Mouse (Mus musculus) midbrain, embryonic 14.5 days (tissue): ENCODE results near the gene Tnfaip8l3. TPM values are rescaled to one million over a fixed set of nuclear protein-coding genes. Genes with fewer than 3 reads are reported as not detected.

Experiments used
- ATAC-seq: fragments of 200-750 bp; cut with Nextera tagmentation; 2 replicates; pipeline ENCODE4 v1.8.0; 2017; ENCODE audit warnings: moderate number of reproducible peaks, moderate library complexity; ENCODE audit not compliant: low FRiP score, low TSS enrichment
- DNase-seq: peaks from one replicate; pipeline ENCODE4 v3.0.0-alpha.2; 2015
- H3K27ac ChIP-seq: fragments of 300-500 bp; sonication (generic); replicated peaks from 2 replicates; pipeline ENCODE4 v1.5.1; 2014; ENCODE audit warnings: mild to moderate bottlenecking, low read depth, low read length, moderate library complexity
- H3K27me3 ChIP-seq: fragments of 300-500 bp; sonication (generic); 2 replicates; pipeline ENCODE4 v1.6.1; 2014; ENCODE audit warnings: low read length, control low read depth, mixed read lengths; ENCODE audit not compliant: control insufficient read depth, insufficient read depth
- H3K36me3 ChIP-seq: fragments of 300-500 bp; sonication (generic); 2 replicates; pipeline ENCODE4 v1.6.1; 2014; ENCODE audit warnings: low read length, control low read depth; ENCODE audit not compliant: control insufficient read depth, insufficient read depth
- H3K4me1 ChIP-seq: fragments of 300-500 bp; sonication (generic); 2 replicates; pipeline ENCODE4 v1.6.1; 2014; ENCODE audit warnings: mild to moderate bottlenecking, antibody characterized with exemption, low read length, control low read depth; ENCODE audit not compliant: control insufficient read depth, insufficient read depth
- H3K4me2 ChIP-seq: fragments of 300-500 bp; sonication (generic); 2 replicates; pipeline ENCODE4 v1.6.1; 2014; ENCODE audit warnings: mild to moderate bottlenecking, low read length, moderate library complexity
- H3K4me3 ChIP-seq: fragments of 300-500 bp; sonication (generic); replicated peaks from 2 replicates; pipeline ENCODE4 v1.5.1; 2014; ENCODE audit warnings: low read depth, low read length
- H3K9ac ChIP-seq: fragments of 300-500 bp; sonication (generic); replicated peaks from 2 replicates; pipeline ENCODE4 v1.6.1; 2014; ENCODE audit warnings: mild to moderate bottlenecking, low read length, moderate library complexity
- H3K9me3 ChIP-seq: fragments of 300-500 bp; sonication (generic); 2 replicates; pipeline ENCODE4 v1.6.1; 2016; ENCODE audit warnings: low read length, control low read depth, mixed read lengths; ENCODE audit not compliant: control insufficient read depth
- WGBS: fragments of 180-500 bp; shearing (Covaris S2); extraction: QIAGEN DNeasy Blood & Tissue Kit; methylation state at CpG from one replicate; pipeline ENCODE4 v1.1.7; 2014; 5-methylcytosine and 5-hydroxymethylcytosine counted together
- polyA plus RNA-seq: library from polyadenylated mRNA; unstranded; fragments of >200 nt; fragmentation: Nextera tagmentation; extraction: Ambion mirVana; gene quantifications from 2 replicates; pipeline ENCODE4 v1.2.1, GENCODE M21; 2014

Gene Tnfaip8l3
- polyA plus RNA-seq, 1 experiment from 2014 or later = 0.36 TPM

- DNase-seq (no peak), ATAC-seq (no peak)
- Histone ChIP-seq H3K9me3 (no peaks in the 10 kb centered on the region), H3K4me2 (peak overlapping the region; percentile 99), H3K27me3 (peaks cover 16% of the 10 kb centered on the region), H3K36me3 (no peaks in the 10 kb centered on the region), H3K9ac (no peak overlapping the region), H3K4me3 (no peak overlapping the region), H3K4me1 (peaks cover 17% of the 10 kb centered on the region), H3K27ac (no peak overlapping the region)
- 57% methylated on average over 5 of the region's 5 CpGs for WGBS
These were observed 1.0 kb upstream of the Tnfaip8l3 start for GRCm38 (mm10) chr9:54069204-54069603.

- DNase-seq (peak; percentile 80), ATAC-seq (peak; percentile 53)
- H3K4me3 ChIP-seq = peak overlapping the region; percentile 54
- no peak overlapping the region for H3K27ac ChIP-seq
- no peak overlapping the region for H3K9ac ChIP-seq
- H3K4me1 ChIP-seq = peaks cover 17% of the 10 kb centered on the region
- H3K36me3 ChIP-seq = no peaks in the 10 kb centered on the region
- peak overlapping the region; percentile 99 for H3K4me2 ChIP-seq
- H3K27me3 ChIP-seq = peaks cover 16% of the 10 kb centered on the region
- WGBS = 1% methylated on average over 11 of the region's 11 CpGs
- no peaks in the 10 kb centered on the region for H3K9me3 ChIP-seq
These were observed 589 bp upstream of the Tnfaip8l3 start for GRCm38 (mm10) chr9:54068777-54069176.

GRCm38 (mm10) chr9:54067642-54068031 lies 551 bp downstream of the Tnfaip8l3 start:
- no peak for ATAC-seq
- Histone ChIP-seq H3K4me1 (peaks cover 17% of the 10 kb centered on the region), H3K27me3 (peaks cover 16% of the 10 kb centered on the region), H3K36me3 (no peaks in the 10 kb centered on the region), H3K4me3 (peak overlapping the region; percentile 54), H3K4me2 (peak overlapping the region; percentile 99), H3K9me3 (no peaks in the 10 kb centered on the region), H3K27ac (no peak overlapping the region), H3K9ac (peak overlapping the region; percentile 60)
- WGBS = 2% methylated on average over 16 of the region's 16 CpGs
- peak; percentile 26 for DNase-seq

- Histone ChIP-seq H3K36me3 (no peaks in the 10 kb centered on the region), H3K9me3 (no peaks in the 10 kb centered on the region), H3K4me1 (peaks cover 17% of the 10 kb centered on the region), H3K27me3 (peaks cover 16% of the 10 kb centered on the region), H3K9ac (no peak overlapping the region), H3K27ac (no peak overlapping the region), H3K4me2 (no peak overlapping the region), H3K4me3 (no peak overlapping the region)
- WGBS = 66% methylated on average over 3 of the region's 3 CpGs
- DNase-seq (peak; percentile 38), ATAC-seq (no peak)
These were observed 3.4 kb downstream of the Tnfaip8l3 start for GRCm38 (mm10) chr9:54064836-54065235.

DNA sequence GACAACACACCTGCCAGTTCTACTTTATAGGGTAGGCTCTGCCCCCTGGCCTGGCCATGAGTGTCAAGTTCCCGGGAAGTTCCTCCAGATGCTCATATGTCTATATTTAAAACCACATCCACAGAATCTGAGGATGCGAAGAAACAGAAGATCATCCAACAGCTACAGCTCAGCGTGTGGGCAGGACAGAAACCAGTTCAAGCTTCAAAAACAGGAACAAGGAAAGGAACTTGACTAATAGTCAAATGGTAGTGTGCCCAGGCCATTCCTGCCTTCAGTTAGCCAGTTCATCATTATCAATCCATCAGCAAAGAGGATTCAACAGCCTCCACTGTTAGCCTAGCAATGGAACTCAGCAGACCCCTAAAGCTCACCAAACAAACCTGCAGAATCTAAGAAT lies 4.5 kb downstream of the Tnfaip8l3 start:
- no peak for ATAC-seq
- H3K9ac ChIP-seq = no peak overlapping the region

DNA sequence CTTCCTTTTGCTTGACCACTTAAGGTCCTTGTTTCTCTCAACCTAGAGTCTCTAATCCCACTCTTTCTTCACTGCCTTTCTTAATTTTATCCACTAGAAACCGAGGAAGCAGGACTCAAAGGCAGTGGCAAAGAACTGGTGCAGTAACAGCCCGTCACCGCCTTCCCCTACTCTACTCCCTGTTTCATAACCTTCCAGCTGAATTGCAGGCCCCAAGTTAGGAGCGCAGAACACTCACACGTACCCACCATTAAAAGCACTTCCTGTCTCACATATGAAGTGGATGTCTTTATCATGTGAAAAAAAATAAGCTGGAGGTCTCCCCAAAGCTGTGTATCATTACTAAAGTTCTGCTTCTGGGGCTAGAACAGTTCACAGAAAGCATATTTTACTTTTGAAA lies 6.5 kb downstream of the Tnfaip8l3 start:
- no peak overlapping the region for H3K4me2 ChIP-seq
- DNase-seq = no peak
- WGBS = 83% methylated on average over 5 of the region's 5 CpGs
- no peaks in the 10 kb centered on the region for H3K36me3 ChIP-seq
- no peaks in the 10 kb centered on the region for H3K4me1 ChIP-seq
- no peak overlapping the region for H3K9ac ChIP-seq
- no peak for ATAC-seq
- no peak overlapping the region for H3K4me3 ChIP-seq
- no peak overlapping the region for H3K27ac ChIP-seq
- H3K27me3 ChIP-seq = 0 out of 2 replicates have a peak, but pooled peaks cover under 1% of the 10 kb centered on the region
- no peaks in the 10 kb centered on the region for H3K9me3 ChIP-seq

More for the DNA sequence above, 4.5 kb downstream of the Tnfaip8l3 start:
- H3K9me3 ChIP-seq = no peaks in the 10 kb centered on the region
- WGBS = 89% methylated on average over 3 of the region's 3 CpGs
- H3K4me3 ChIP-seq = no peak overlapping the region
- no peak overlapping the region for H3K27ac ChIP-seq
- no peaks in the 10 kb centered on the region for H3K36me3 ChIP-seq
- no peak overlapping the region for H3K4me2 ChIP-seq
- peaks cover 13% of the 10 kb centered on the region for H3K27me3 ChIP-seq
- DNase-seq = no peak
- peaks cover 10% of the 10 kb centered on the region for H3K4me1 ChIP-seq

DNA sequence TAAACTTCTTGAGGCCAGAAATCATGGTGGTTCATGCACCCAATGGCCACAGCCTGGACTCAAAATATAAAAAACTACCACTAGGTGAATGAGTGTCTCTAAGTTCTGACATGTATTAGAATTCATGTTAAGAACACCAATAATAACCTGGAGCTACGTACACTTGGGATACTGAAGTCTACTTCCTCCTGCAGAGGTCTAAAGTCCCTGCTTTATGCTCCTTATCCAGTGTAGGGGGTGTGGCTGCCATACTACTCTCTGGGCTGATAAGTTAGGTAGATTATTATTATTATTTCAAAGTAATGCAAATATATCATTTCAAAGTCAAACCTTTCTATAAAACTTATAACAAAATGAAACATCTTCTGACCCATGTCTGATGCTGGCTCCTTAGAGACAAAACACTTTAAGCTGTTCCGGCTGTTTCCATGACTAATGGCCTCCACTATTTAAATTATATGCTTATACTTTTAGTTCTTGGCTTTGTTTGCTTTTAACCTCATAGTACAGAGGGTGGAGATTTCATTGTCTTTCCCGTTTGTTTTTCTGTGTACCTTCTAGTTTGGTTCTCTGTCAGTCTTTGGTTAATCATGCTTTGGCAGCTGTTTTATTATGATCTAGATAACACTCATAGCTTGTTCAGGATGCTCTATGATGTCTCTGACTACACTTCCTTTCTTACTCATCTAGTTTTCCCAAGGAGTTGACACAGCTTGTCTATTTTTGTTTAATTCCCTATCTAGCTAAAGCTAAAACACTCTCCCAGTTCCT lies 16.7 kb downstream of the Tnfaip8l3 start:
- no peak for ATAC-seq
- H3K9me3 ChIP-seq = no peaks in the 10 kb centered on the region
- no peak for DNase-seq
- no peak overlapping the region for H3K4me2 ChIP-seq
- no peak overlapping the region for H3K9ac ChIP-seq
- H3K4me1 ChIP-seq = no peaks in the 10 kb centered on the region
- H3K4me3 ChIP-seq = no peak overlapping the region
- H3K27ac ChIP-seq = no peak overlapping the region
- WGBS = 85% methylated on average over 3 of the region's 3 CpGs
- no peaks in the 10 kb centered on the region for H3K36me3 ChIP-seq
- H3K27me3 ChIP-seq = no peaks in the 10 kb centered on the region

- WGBS = 80% methylated on average over 5 of the region's 5 CpGs
These were observed 19.2 kb downstream of the Tnfaip8l3 start for GRCm38 (mm10) chr9:54048978-54049377.

GRCm38 (mm10) chr9:54043067-54043466 lies 25.1 kb downstream of the Tnfaip8l3 start:
- 86% methylated on average over 5 of the region's 5 CpGs for WGBS
- Histone ChIP-seq H3K9ac (no peak overlapping the region), H3K27ac (no peak overlapping the region), H3K9me3 (no peaks in the 10 kb centered on the region), H3K4me1 (peaks cover 7% of the 10 kb centered on the region; the same call in 1 of the 2 replicates), H3K27me3 (no peaks in the 10 kb centered on the region), H3K4me2 (no peak overlapping the region), H3K36me3 (no peaks in the 10 kb centered on the region), H3K4me3 (no peak overlapping the region)
- ATAC-seq (no peak), DNase-seq (no peak)

More at GRCm38 (mm10) chr9:54048978-54049377, 19.2 kb downstream of the Tnfaip8l3 start:
- Histone ChIP-seq H3K4me3 (no peak overlapping the region), H3K4me1 (no peaks in the 10 kb centered on the region), H3K4me2 (no peak overlapping the region), H3K27ac (no peak overlapping the region), H3K9ac (no peak overlapping the region), H3K36me3 (no peaks in the 10 kb centered on the region), H3K9me3 (no peaks in the 10 kb centered on the region), H3K27me3 (no peaks in the 10 kb centered on the region)
- no peak for DNase-seq
- no peak for ATAC-seq
